Mouse (Mus musculus) ES-E14 (cell line): ENCODE results near the gene Nrf1.

Source experiments
- MAFK ChIP-seq: IDR thresholded peaks from 2 replicates; pipeline ENCODE4 v1.6.1; 2014; ENCODE audit warnings: mild to moderate bottlenecking, low read depth, low read length, inconsistent platforms; ENCODE audit not compliant: insufficient read depth
- ZC3H11A ChIP-seq: IDR thresholded peaks from 2 replicates; pipeline ENCODE4 v1.6.1; 2012; ENCODE audit warnings: low read depth, mild to moderate bottlenecking, inconsistent platforms, low read length, borderline replicate concordance
- ZNF384 ChIP-seq: IDR thresholded peaks from 2 replicates; pipeline ENCODE4 v1.6.1; 2012; ENCODE audit warnings: low read depth, low read length, inconsistent platforms

DNA sequence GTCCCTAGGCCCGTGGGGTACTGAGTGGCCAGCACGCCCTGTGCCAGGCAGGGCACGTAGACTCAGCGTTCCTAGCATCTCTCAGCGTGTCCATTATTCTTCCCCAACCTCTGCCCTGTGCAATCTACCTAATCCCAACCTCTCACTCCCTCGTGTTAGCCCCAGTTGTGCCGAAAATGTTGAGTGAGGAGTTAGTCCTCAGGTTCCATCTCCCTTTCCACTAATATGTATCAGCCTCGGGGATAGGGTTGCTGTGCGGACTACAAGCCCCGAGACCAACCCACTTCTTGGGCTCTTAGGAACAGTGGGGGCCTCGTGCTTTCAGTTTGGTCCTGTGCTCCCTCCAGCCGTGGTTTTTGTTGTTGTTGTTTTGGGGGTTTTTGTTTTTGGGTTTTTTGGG is 128.7 kb downstream of the Nrf1 start:
- no peak for TF ChIP-seq ZC3H11A
- no peak for TF ChIP-seq MAFK
- no peak for TF ChIP-seq ZNF384
